Mouse (Mus musculus): ENCODE measurements around the gene Scn11a. TPM values are rescaled to one million over a fixed set of nuclear protein-coding genes. Genes with fewer than 3 reads are reported as not detected.

Scn11a gene
- total and polyA plus RNA-seq, 2 experiments from 2014 or later, result 0.21 to 0.57 TPM

GRCm38 (mm10) chr9:119831001-119831400 lies 5.7 kb upstream of the Scn11a start:
- H3K27ac ChIP-seq (ENCODE audit: low read depth, low read length), result no peak overlapping the region
- no peak overlapping the region for H3K9ac ChIP-seq
- TF ChIP-seq CTCF (IDR thresholded peaks at IDR 0.05; ENCODE audit: low read depth), result no peak
- no peaks in the 10 kb centered on the region for H3K9me3 ChIP-seq (ENCODE audit: low read length)
- no peak overlapping the region for H3K4me2 ChIP-seq (ENCODE audit: low read depth)
- ATAC-seq (no peak), DNase-seq (no peak)
- H3K27me3 ChIP-seq (ENCODE audit: insufficient read depth, low read length), result no peaks in the 10 kb centered on the region
- 44% methylated on average over 2 of the region's 2 CpGs for WGBS
- H3K36me3 ChIP-seq (ENCODE audit: insufficient read depth), result no peaks in the 10 kb centered on the region
- no peaks in the 10 kb centered on the region for H3K4me1 ChIP-seq (ENCODE audit: insufficient read depth)
- no peak overlapping the region for H3K4me3 ChIP-seq (ENCODE audit: low read depth, low read length)

- H3K9me3 ChIP-seq (ENCODE audit: low read length), result no peaks in the 10 kb centered on the region
- no peak for TF ChIP-seq CTCF (IDR thresholded peaks at IDR 0.05; ENCODE audit: low read depth)
- H3K36me3 ChIP-seq (ENCODE audit: insufficient read depth), result no peaks in the 10 kb centered on the region
- H3K27ac ChIP-seq (ENCODE audit: low read depth, low read length), result no peak overlapping the region
- H3K9ac ChIP-seq, result no peak overlapping the region
- H3K4me2 ChIP-seq (ENCODE audit: low read depth), result no peak overlapping the region
- DNase-seq (no peak), ATAC-seq (no peak)
- H3K27me3 ChIP-seq (ENCODE audit: insufficient read depth, low read length), result no peaks in the 10 kb centered on the region
- WGBS, result 49% methylated on average over 9 of the region's 9 CpGs
- no peak overlapping the region for H3K4me3 ChIP-seq (ENCODE audit: low read depth, low read length)
- H3K4me1 ChIP-seq (ENCODE audit: insufficient read depth), result no peaks in the 10 kb centered on the region
Observed at GRCm38 (mm10) chr9:119823722-119824121, 1.5 kb downstream of the Scn11a start.

GRCm38 (mm10) chr9:119813631-119814030 lies 11.6 kb downstream of the Scn11a start:
- no peak overlapping the region for H3K27ac ChIP-seq (ENCODE audit: low read depth, low read length)
- no peak for DNase-seq
- H3K9me3 ChIP-seq (ENCODE audit: low read length), result no peaks in the 10 kb centered on the region
- WGBS, result 94% methylated on average over 5 of the region's 5 CpGs
- no peak for ATAC-seq
- no peaks in the 10 kb centered on the region for H3K36me3 ChIP-seq (ENCODE audit: insufficient read depth)
- H3K27me3 ChIP-seq (ENCODE audit: insufficient read depth, low read length), result no peaks in the 10 kb centered on the region
- no peak for TF ChIP-seq CTCF (IDR thresholded peaks at IDR 0.05; ENCODE audit: low read depth)
- H3K9ac ChIP-seq, result no peak overlapping the region
- H3K4me1 ChIP-seq (ENCODE audit: insufficient read depth), result no peaks in the 10 kb centered on the region
- no peak overlapping the region for H3K4me3 ChIP-seq (ENCODE audit: low read depth, low read length)
- no peak overlapping the region for H3K4me2 ChIP-seq (ENCODE audit: low read depth)

GRCm38 (mm10) chr9:119806491-119806890 lies 18.8 kb downstream of the Scn11a start:
- no peak overlapping the region for H3K4me2 ChIP-seq (ENCODE audit: low read depth)
- H3K27ac ChIP-seq (ENCODE audit: low read depth, low read length), result no peak overlapping the region
- H3K36me3 ChIP-seq (ENCODE audit: insufficient read depth), result no peaks in the 10 kb centered on the region
- 86% methylated on average over 2 of the region's 2 CpGs for WGBS
- no peaks in the 10 kb centered on the region for H3K9me3 ChIP-seq (ENCODE audit: low read length)
- no peak overlapping the region for H3K9ac ChIP-seq
- ATAC-seq (no peak), DNase-seq (no peak)
- no peaks in the 10 kb centered on the region for H3K27me3 ChIP-seq (ENCODE audit: insufficient read depth, low read length)
- H3K4me3 ChIP-seq (ENCODE audit: low read depth, low read length), result no peak overlapping the region
- TF ChIP-seq CTCF (IDR thresholded peaks at IDR 0.05; ENCODE audit: low read depth), result peak; percentile 42
- H3K4me1 ChIP-seq (ENCODE audit: insufficient read depth), result peaks cover 17% of the 10 kb centered on the region

- WGBS, result 70% methylated on average over 11 of the region's 11 CpGs
- H3K27ac ChIP-seq (ENCODE audit: low read depth, low read length), result no peak overlapping the region
- DNase-seq (no peak), ATAC-seq (no peak)
- no peak overlapping the region for H3K4me3 ChIP-seq (ENCODE audit: low read depth, low read length)
- no peak overlapping the region for H3K9ac ChIP-seq
- H3K27me3 ChIP-seq (ENCODE audit: insufficient read depth, low read length), result no peaks in the 10 kb centered on the region
- H3K4me2 ChIP-seq (ENCODE audit: low read depth), result no peak overlapping the region
- no peaks in the 10 kb centered on the region for H3K36me3 ChIP-seq (ENCODE audit: insufficient read depth)
- no peak for TF ChIP-seq CTCF (IDR thresholded peaks at IDR 0.05; ENCODE audit: low read depth)
- peaks cover 17% of the 10 kb centered on the region for H3K4me1 ChIP-seq (ENCODE audit: insufficient read depth)
- no peaks in the 10 kb centered on the region for H3K9me3 ChIP-seq (ENCODE audit: low read length)
Observed at GRCm38 (mm10) chr9:119804501-119804847, 20.8 kb downstream of the Scn11a start.

- 21% methylated on average over 15 of the region's 15 CpGs for WGBS
- H3K27me3 ChIP-seq (ENCODE audit: insufficient read depth, low read length), result no peaks in the 10 kb centered on the region
- ATAC-seq (peak; percentile 20; the same call in 1 of the 2 replicates), DNase-seq (peak; percentile 13)
- H3K36me3 ChIP-seq (ENCODE audit: insufficient read depth), result no peaks in the 10 kb centered on the region
- H3K4me3 ChIP-seq (ENCODE audit: low read depth, low read length), result no peak overlapping the region
- no peak for TF ChIP-seq CTCF (IDR thresholded peaks at IDR 0.05; ENCODE audit: low read depth)
- 0 out of 2 replicates have a peak overlapping the region, but pooled peaks have one; percentile 18 for H3K9ac ChIP-seq
- no peaks in the 10 kb centered on the region for H3K9me3 ChIP-seq (ENCODE audit: low read length)
- no peak overlapping the region for H3K4me2 ChIP-seq (ENCODE audit: low read depth)
- H3K4me1 ChIP-seq (ENCODE audit: insufficient read depth), result peaks cover 17% of the 10 kb centered on the region
- peak overlapping the region; percentile 46; the same call in 1 of the 2 replicates for H3K27ac ChIP-seq (ENCODE audit: low read depth, low read length)
Observed at GRCm38 (mm10) chr9:119803845-119804500, 21.3 kb downstream of the Scn11a start.

GRCm38 (mm10) chr9:119803169-119803827 lies 22.0 kb downstream of the Scn11a start:
- Histone ChIP-seq H3K9me3 (ENCODE audit: low read length) (no peaks in the 10 kb centered on the region), H3K4me1 (ENCODE audit: insufficient read depth) (peaks cover 17% of the 10 kb centered on the region), H3K27me3 (ENCODE audit: insufficient read depth, low read length) (no peaks in the 10 kb centered on the region), H3K36me3 (ENCODE audit: insufficient read depth) (no peaks in the 10 kb centered on the region), H3K9ac (0 out of 2 replicates have a peak overlapping the region, but pooled peaks have one; percentile 18), H3K27ac (ENCODE audit: low read depth, low read length) (peak overlapping the region; percentile 46; the same call in 1 of the 2 replicates), H3K4me2 (ENCODE audit: low read depth) (no peak overlapping the region), H3K4me3 (ENCODE audit: low read depth, low read length) (no peak overlapping the region)
- DNase-seq (peak; percentile 53), ATAC-seq (peak; percentile 75)
- no peak for TF ChIP-seq CTCF (IDR thresholded peaks at IDR 0.05; ENCODE audit: low read depth)
- 9% methylated on average over 16 of the region's 16 CpGs for WGBS

Data from forebrain, postnatal 0 days (tissue).